Mouse (Mus musculus): Measurements from ENCODE around the gene Serpinb2. TPM values are rescaled to one million over a fixed set of nuclear protein-coding genes. Genes with fewer than 3 reads are reported as not detected.

The Serpinb2 gene
- polyA plus RNA-seq, 1 experiment from 2014 or later = 1.0 TPM

Other genes starting within 250 kb of the Serpinb2 start
- gene Serpinb3b, start 233.1 kb upstream of the Serpinb2 start, polyA plus RNA-seq (2015; fragmentation: Nextera tagmentation; extraction: Ambion mirVana) = not detected in 2 replicates
- not detected in 2 replicates for gene Serpinb3c, start 233.1 kb upstream of the Serpinb2 start, polyA plus RNA-seq (2015; fragmentation: Nextera tagmentation; extraction: Ambion mirVana)
- gene Serpinb11, start 150.2 kb upstream of the Serpinb2 start, polyA plus RNA-seq (2015; fragmentation: Nextera tagmentation; extraction: Ambion mirVana) = not detected in 2 replicates
- not detected in 2 replicates for gene Serpinb7, start 111.8 kb upstream of the Serpinb2 start, polyA plus RNA-seq (2015; fragmentation: Nextera tagmentation; extraction: Ambion mirVana)
- gene Serpinb8, start 78.6 kb downstream of the Serpinb2 start, polyA plus RNA-seq (2015; fragmentation: Nextera tagmentation; extraction: Ambion mirVana) = 0.23 and 0.57 TPM in 2 replicates

All from forebrain, embryonic 13.5 days (tissue).